Mouse (Mus musculus): ENCODE measurements around the gene Ginm1.

GRCm38 (mm10) chr10:7781214-7781613 lies 11.4 kb downstream of the Ginm1 start:
- TF ChIP-seq MAX (IDR thresholded peaks at IDR 0.05) = no peak
- TF ChIP-seq CTCF (IDR thresholded peaks at IDR 0.05; ENCODE audit: control insufficient read depth, insufficient read depth, insufficient read length) = no peak
- no peak for TF ChIP-seq USF1 (IDR thresholded peaks at IDR 0.05; ENCODE audit: low read depth)
- TF ChIP-seq MYOD1 (IDR thresholded peaks at IDR 0.05; ENCODE audit: control insufficient read depth, insufficient read length, low read depth) = no peak
- no peak for TF ChIP-seq MYOG (IDR thresholded peaks at IDR 0.05; ENCODE audit: control insufficient read depth, extremely low read depth, insufficient read length)
- no peak for TF ChIP-seq FOSL1 (IDR thresholded peaks at IDR 0.05; ENCODE audit: insufficient read depth, low read length, poor library complexity, severe bottlenecking)

Data from C2C12 (cell line).